Mouse (Mus musculus) ES-E14 (cell line): ENCODE results near the gene Pou3f1. TPM values are rescaled to one million over a fixed set of nuclear protein-coding genes. Genes with fewer than 3 reads are reported as not detected.

Experiments
- DNase-seq: peaks from one replicate; pipeline ENCODE4 v3.0.0-alpha.2; 2013; ENCODE audit warnings: low read depth, low spot score
- H3K27ac ChIP-seq: 2 replicates; pipeline ENCODE4 v1.5.1; 2012; ENCODE audit warnings: low read depth, mild to moderate bottlenecking, low read length, moderate library complexity, mixed read lengths; ENCODE audit not compliant: poor library complexity, insufficient read depth, severe bottlenecking
- H3K36me3 ChIP-seq: 2 replicates; pipeline ENCODE4 v1.6.1; 2012; ENCODE audit warnings: mild to moderate bottlenecking, low read length, moderate library complexity, mixed read lengths; ENCODE audit not compliant: control insufficient read depth, poor library complexity, insufficient read depth, severe bottlenecking
- H3K4me1 ChIP-seq, 2 experiments: fragments of 150-350 bp in 1 of 2; sonication (generic) in 1 of 2; 2 replicates each; pipeline ENCODE4 v1.6.1; 2012; ENCODE audit warnings: low read length in 2 of 2, mild to moderate bottlenecking in 1 of 2, mixed read lengths in 1 of 2; ENCODE audit not compliant: control insufficient read depth in 2 of 2, insufficient read depth in 2 of 2, poor library complexity in 1 of 2
- H3K4me3 ChIP-seq, 2 experiments: fragments of 150-350 bp in 1 of 2; sonication (generic) in 1 of 2; 2 replicates each; pipeline ENCODE4 v1.5.1; 2012; ENCODE audit warnings: low read length in 2 of 2, low read depth in 1 of 2, mild to moderate bottlenecking in 1 of 2, mixed read lengths in 1 of 2; ENCODE audit not compliant: insufficient read depth in 1 of 2, poor library complexity in 1 of 2, severe bottlenecking in 1 of 2
- H3K9ac ChIP-seq: 2 replicates; pipeline ENCODE4 v1.6.1; 2012; ENCODE audit warnings: low read depth, mild to moderate bottlenecking, low read length, mixed read lengths; ENCODE audit not compliant: poor library complexity, insufficient read depth, severe bottlenecking
- H3K9me3 ChIP-seq: fragments of 150-350 bp; sonication (generic); 2 replicates; pipeline ENCODE4 v1.6.1; 2012; ENCODE audit warnings: low read depth, mild to moderate bottlenecking, low read length; ENCODE audit not compliant: control insufficient read depth, insufficient read depth
- CHD2 ChIP-seq: IDR thresholded peaks from 2 replicates; pipeline ENCODE4 v1.6.1; 2014; ENCODE audit warnings: mild to moderate bottlenecking, low read depth, low read length, inconsistent platforms
- HCFC1 ChIP-seq: IDR thresholded peaks from 2 replicates; pipeline ENCODE4 v1.6.1; 2012; ENCODE audit warnings: low read length, inconsistent platforms, borderline replicate concordance; ENCODE audit not compliant: insufficient read depth
- MAFK ChIP-seq: IDR thresholded peaks from 2 replicates; pipeline ENCODE4 v1.6.1; 2014; ENCODE audit warnings: mild to moderate bottlenecking, low read depth, low read length, inconsistent platforms; ENCODE audit not compliant: insufficient read depth
- ZC3H11A ChIP-seq: IDR thresholded peaks from 2 replicates; pipeline ENCODE4 v1.6.1; 2012; ENCODE audit warnings: low read depth, mild to moderate bottlenecking, inconsistent platforms, low read length, borderline replicate concordance
- ZNF384 ChIP-seq: IDR thresholded peaks from 2 replicates; pipeline ENCODE4 v1.6.1; 2012; ENCODE audit warnings: low read depth, low read length, inconsistent platforms
- in situ Hi-C, 2 experiments: fragments of 600-800 bp; cut with MboI; formaldehyde crosslinking; loops; one replicate each; pipeline ENCODE4 v1.15.1; 2025; ENCODE audit warnings: low sequenced_read_pairs in 2 of 2, inconsistent platforms in 1 of 2; ENCODE audit not compliant: unreplicated experiment in 2 of 2
- total RNA-seq: library from RNA; depleted of rRNA; stranded (reverse); fragments of 300-350 nt; gene quantifications from 2 replicates; pipeline ENCODE4 v1.2.3, GENCODE M21; 2012

Pou3f1 gene
- total RNA-seq, 1 experiment: 6.2 TPM

DNA sequence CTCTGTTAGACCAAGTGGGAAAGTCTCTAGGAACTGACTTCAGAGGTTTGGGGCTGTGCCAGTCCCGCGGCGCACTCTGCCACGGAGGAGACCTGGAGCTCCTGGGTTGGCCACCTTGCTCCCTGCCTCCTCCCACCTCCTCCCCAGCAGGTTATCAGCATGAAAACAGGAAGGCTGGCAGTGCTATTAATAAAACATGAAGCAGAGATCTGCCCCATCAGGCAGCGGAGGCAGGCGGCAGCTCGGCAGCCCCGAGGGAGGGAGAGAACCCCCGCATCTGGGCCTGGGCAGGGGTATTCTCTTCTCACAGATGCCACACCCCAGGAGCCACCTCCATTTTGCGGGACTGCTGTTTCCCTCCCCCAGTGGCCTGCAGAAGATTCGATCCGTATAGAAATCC, 16.9 kb upstream of the Pou3f1 start:
- Histone ChIP-seq H3K9ac (no peak overlapping the region), H3K27ac (no peak overlapping the region), H3K4me3 (peak overlapping the region in 1 of 2 experiments; percentile 30; a peak in 1 of 4 replicates), H3K36me3 (no peaks in the 10 kb centered on the region), H3K9me3 (no peaks in the 10 kb centered on the region), H3K4me1 (peaks cover 0 to 10% of the 10 kb centered on the region in 2 experiments; a peak in 1 of 4 replicates)
- in situ Hi-C loops: no loop called here
- TF ChIP-seq CHD2: no peak
- no peak for TF ChIP-seq ZC3H11A
- no peak for TF ChIP-seq ZNF384
- TF ChIP-seq HCFC1: no peak
- TF ChIP-seq MAFK: no peak
- DNase-seq: no peak

DNA sequence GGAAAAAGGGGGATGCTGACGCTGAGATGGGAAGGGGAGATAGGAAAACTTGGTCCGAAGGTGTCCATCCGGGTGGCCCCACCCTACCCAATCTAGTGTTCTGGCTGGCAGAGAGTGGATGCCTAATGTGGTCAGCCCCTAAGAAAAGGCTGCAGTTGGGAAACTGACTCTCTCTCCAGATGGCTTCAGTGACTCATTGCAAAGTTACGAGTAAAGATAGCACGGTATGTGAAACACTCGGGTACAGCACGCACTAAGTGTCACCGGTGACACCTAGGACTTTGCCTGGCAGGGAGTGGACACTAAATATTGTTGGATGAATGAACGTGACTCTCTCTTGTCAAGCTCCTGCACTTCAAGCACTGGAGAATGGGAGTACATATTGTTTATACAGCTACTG, 12.7 kb upstream of the Pou3f1 start:
- H3K9ac ChIP-seq: no peak overlapping the region
- H3K27ac ChIP-seq: no peak overlapping the region
- no peaks in the 10 kb centered on the region for H3K9me3 ChIP-seq
- TF ChIP-seq CHD2: no peak
- TF ChIP-seq ZNF384: no peak
- H3K4me3 ChIP-seq: no peak overlapping the region
- in situ Hi-C loops: no loop called here
- DNase-seq: no peak
- H3K4me1 ChIP-seq: peaks cover 0 to 35% of the 10 kb centered on the region in 2 experiments; a peak in 3 of 4 replicates
- H3K36me3 ChIP-seq: no peaks in the 10 kb centered on the region

DNA sequence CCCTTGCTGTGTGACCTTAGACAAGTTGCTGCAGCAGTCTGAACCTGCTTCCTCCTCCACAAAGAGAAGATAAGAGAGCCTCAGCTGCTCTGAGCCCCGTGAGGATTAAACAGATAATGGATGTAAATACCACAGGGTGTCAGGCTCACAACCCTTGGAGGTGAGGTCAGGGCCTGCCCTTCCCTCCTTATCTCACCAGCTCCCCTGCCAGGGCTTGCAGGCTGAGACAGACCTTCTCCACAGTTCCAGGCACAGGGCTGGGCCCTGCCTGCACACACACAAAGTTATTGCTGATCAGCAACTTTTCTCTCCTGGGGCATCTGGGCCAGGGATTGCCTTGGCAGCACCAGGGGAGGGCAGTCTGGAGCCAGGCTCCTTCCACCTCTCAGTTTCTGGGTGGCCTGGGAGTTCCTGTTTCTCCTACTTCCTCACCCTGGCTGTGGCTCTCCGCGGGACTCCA, 11.6 kb upstream of the Pou3f1 start:
- in situ Hi-C loops: no loop called here
- Histone ChIP-seq H3K36me3 (no peaks in the 10 kb centered on the region), H3K4me1 (peaks cover 0 to 29% of the 10 kb centered on the region in 2 experiments; a peak in 3 of 4 replicates), H3K9ac (no peak overlapping the region), H3K4me3 (no peak overlapping the region), H3K27ac (no peak overlapping the region), H3K9me3 (no peaks in the 10 kb centered on the region)
- no peak for DNase-seq
- TF ChIP-seq HCFC1: no peak
- TF ChIP-seq MAFK: peak; percentile 57; the same call in 1 of the 2 replicates

- H3K36me3 ChIP-seq: no peaks in the 10 kb centered on the region
- H3K4me3 ChIP-seq: no peak overlapping the region; a peak in 1 of 4 replicates
- peaks cover 0 to 35% of the 10 kb centered on the region in 2 experiments; a peak in 3 of 4 replicates for H3K4me1 ChIP-seq
- in situ Hi-C loops: no loop called here
- H3K9me3 ChIP-seq: no peaks in the 10 kb centered on the region
- TF ChIP-seq ZNF384 (no peak), CHD2 (no peak), ZC3H11A (no peak), HCFC1 (no peak), MAFK (no peak)
- H3K9ac ChIP-seq: no peak overlapping the region
- DNase-seq: no peak
- H3K27ac ChIP-seq: peak overlapping the region; percentile 58
These were observed 10.0 kb upstream of the Pou3f1 start for GRCm38 (mm10) chr4:124646591-124646990.

- Histone ChIP-seq H3K36me3 (no peaks in the 10 kb centered on the region), H3K4me1 (peaks cover 4 to 41% of the 10 kb centered on the region in 2 experiments; a peak in 3 of 4 replicates), H3K4me3 (no peak overlapping the region), H3K9me3 (no peaks in the 10 kb centered on the region), H3K27ac (no peak overlapping the region), H3K9ac (no peak overlapping the region)
- in situ Hi-C loops: no loop called here
- TF ChIP-seq CHD2 (no peak), ZC3H11A (no peak), HCFC1 (no peak), MAFK (no peak)
- no peak for DNase-seq
These were observed 8.7 kb upstream of the Pou3f1 start for GRCm38 (mm10) chr4:124647909-124648308.
